Mouse (Mus musculus): ENCODE results near the gene Zdhhc23. TPM values are rescaled to one million over a fixed set of nuclear protein-coding genes. Genes with fewer than 3 reads are reported as not detected.

The Zdhhc23 gene
- polyA plus RNA-seq, 1 experiment, result not detected

GRCm38 (mm10) chr16:44011010-44011409 lies 31.4 kb upstream of the Zdhhc23 start:
- Histone ChIP-seq H3K4me1 (ENCODE audit: control insufficient read depth, insufficient read depth, low read length) (no peaks in the 10 kb centered on the region), H3K4me3 (ENCODE audit: insufficient read depth, low read depth, low read length) (no peak overlapping the region), H3K27ac (ENCODE audit: insufficient read depth, low read depth, low read length) (no peak overlapping the region)
- TF ChIP-seq CTCF (IDR thresholded peaks at IDR 0.05; ENCODE audit: insufficient read depth, low read depth, low read length) (no peak), POLR2A (IDR thresholded peaks at IDR 0.05; ENCODE audit: insufficient read depth, low read depth, low read length) (no peak)
- WGBS, result 69% methylated on average over 5 of the region's 5 CpGs

- TF ChIP-seq CTCF (IDR thresholded peaks at IDR 0.05; ENCODE audit: insufficient read depth, low read depth, low read length), result no peak
- TF ChIP-seq POLR2A (IDR thresholded peaks at IDR 0.05; ENCODE audit: insufficient read depth, low read depth, low read length), result no peak
- WGBS, result 63% methylated on average over 5 of the region's 5 CpGs
These were observed 22.5 kb upstream of the Zdhhc23 start for GRCm38 (mm10) chr16:44002086-44002485.

GRCm38 (mm10) chr16:43999541-43999940 lies 19.9 kb upstream of the Zdhhc23 start:
- WGBS, result 64% methylated on average over 5 of the region's 5 CpGs
- TF ChIP-seq CTCF (IDR thresholded peaks at IDR 0.05; ENCODE audit: insufficient read depth, low read depth, low read length), result no peak
- TF ChIP-seq POLR2A (IDR thresholded peaks at IDR 0.05; ENCODE audit: insufficient read depth, low read depth, low read length), result no peak
- Histone ChIP-seq H3K27ac (ENCODE audit: insufficient read depth, low read depth, low read length) (no peak overlapping the region), H3K4me3 (ENCODE audit: insufficient read depth, low read depth, low read length) (no peak overlapping the region), H3K4me1 (ENCODE audit: control insufficient read depth, insufficient read depth, low read length) (no peaks in the 10 kb centered on the region)

More at GRCm38 (mm10) chr16:44002086-44002485, 22.5 kb upstream of the Zdhhc23 start:
- no peaks in the 10 kb centered on the region for H3K4me1 ChIP-seq (ENCODE audit: control insufficient read depth, insufficient read depth, low read length)
- H3K4me3 ChIP-seq (ENCODE audit: insufficient read depth, low read depth, low read length), result no peak overlapping the region
- H3K27ac ChIP-seq (ENCODE audit: insufficient read depth, low read depth, low read length), result no peak overlapping the region

DNA sequence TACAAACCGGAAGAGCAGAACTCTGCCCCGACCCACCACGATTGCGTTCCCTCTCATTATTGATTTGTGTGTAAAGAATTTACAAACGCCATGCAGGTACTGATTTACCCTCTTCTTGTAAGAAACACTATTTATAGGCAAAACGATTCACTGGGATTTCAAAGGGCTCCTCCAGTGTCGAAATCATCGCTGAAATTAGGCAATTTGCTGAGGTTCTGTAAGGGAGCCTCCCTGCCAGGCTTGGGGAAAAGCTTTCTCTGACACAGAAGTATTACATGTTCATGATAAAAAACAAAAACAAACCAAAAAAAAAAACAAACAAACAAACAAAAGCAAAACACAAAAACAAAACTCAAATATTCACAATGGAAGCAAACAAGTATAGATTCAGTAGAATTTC lies 19.5 kb upstream of the Zdhhc23 start:
- 74% methylated on average over 8 of the region's 8 CpGs for WGBS
- TF ChIP-seq POLR2A (IDR thresholded peaks at IDR 0.05; ENCODE audit: insufficient read depth, low read depth, low read length), result no peak
- H3K27ac ChIP-seq (ENCODE audit: insufficient read depth, low read depth, low read length), result no peak overlapping the region
- H3K4me3 ChIP-seq (ENCODE audit: insufficient read depth, low read depth, low read length), result no peak overlapping the region
- H3K4me1 ChIP-seq (ENCODE audit: control insufficient read depth, insufficient read depth, low read length), result no peaks in the 10 kb centered on the region

GRCm38 (mm10) chr16:43994623-43995022 lies 15.0 kb upstream of the Zdhhc23 start:
- H3K4me3 ChIP-seq (ENCODE audit: insufficient read depth, low read depth, low read length), result no peak overlapping the region
- WGBS, result 80% methylated on average over 3 of the region's 3 CpGs
- TF ChIP-seq CTCF (IDR thresholded peaks at IDR 0.05; ENCODE audit: insufficient read depth, low read depth, low read length) (no peak), POLR2A (IDR thresholded peaks at IDR 0.05; ENCODE audit: insufficient read depth, low read depth, low read length) (no peak)
- no peaks in the 10 kb centered on the region for H3K4me1 ChIP-seq (ENCODE audit: control insufficient read depth, insufficient read depth, low read length)
- H3K27ac ChIP-seq (ENCODE audit: insufficient read depth, low read depth, low read length), result no peak overlapping the region

DNA sequence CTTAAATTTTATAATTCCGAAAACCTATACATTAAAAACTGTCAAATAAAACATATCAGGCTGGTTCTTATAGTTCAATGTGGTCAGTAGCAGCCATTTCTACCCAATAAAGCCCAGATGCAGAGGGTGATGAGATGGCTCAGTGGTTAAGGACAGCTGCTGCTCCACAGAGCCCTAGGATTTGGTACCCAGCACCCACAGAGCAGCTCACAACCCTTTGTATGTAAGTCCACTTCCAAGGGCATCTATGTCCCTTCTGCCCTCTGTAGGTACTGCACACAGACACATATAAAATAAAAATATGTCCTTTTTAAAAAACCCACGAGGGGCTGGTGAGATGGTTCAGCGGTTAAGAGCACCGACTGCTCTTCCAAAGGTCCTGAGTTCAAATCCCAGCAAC lies 6.7 kb upstream of the Zdhhc23 start:
- WGBS, result 92% methylated on average over 4 of the region's 4 CpGs
- Histone ChIP-seq H3K4me3 (ENCODE audit: insufficient read depth, low read depth, low read length) (no peak overlapping the region), H3K4me1 (ENCODE audit: control insufficient read depth, insufficient read depth, low read length) (no peaks in the 10 kb centered on the region), H3K27ac (ENCODE audit: insufficient read depth, low read depth, low read length) (no peak overlapping the region)
- TF ChIP-seq CTCF (IDR thresholded peaks at IDR 0.05; ENCODE audit: insufficient read depth, low read depth, low read length) (no peak), POLR2A (IDR thresholded peaks at IDR 0.05; ENCODE audit: insufficient read depth, low read depth, low read length) (no peak)

DNA sequence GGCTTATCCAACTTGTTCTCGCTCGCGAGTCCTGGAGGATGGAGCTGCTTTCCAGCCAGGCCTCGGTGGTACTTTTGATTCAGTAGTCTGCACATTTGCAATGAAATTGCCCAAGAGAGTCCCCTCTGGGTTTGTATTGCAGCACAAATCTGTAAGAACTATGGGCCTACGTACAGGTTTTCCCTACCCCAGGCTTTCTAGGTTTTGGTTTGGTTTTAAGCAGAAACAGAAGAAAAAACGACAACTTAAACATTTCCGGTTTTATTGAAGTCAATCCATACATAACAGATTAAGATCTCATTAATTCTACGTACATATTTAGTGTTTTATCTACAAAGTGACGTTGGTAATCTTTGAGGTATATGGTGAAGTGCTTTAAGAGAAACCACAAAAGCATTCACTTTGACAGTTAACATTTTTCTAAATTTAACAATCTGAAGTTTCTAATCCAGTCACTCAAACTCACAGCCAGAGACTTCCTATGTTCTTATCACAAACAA lies 569 bp upstream of the Zdhhc23 start:
- TF ChIP-seq POLR2A (IDR thresholded peaks at IDR 0.05; ENCODE audit: insufficient read depth, low read depth, low read length) (no peak), CTCF (IDR thresholded peaks at IDR 0.05; ENCODE audit: insufficient read depth, low read depth, low read length) (no peak)
- H3K27ac ChIP-seq (ENCODE audit: insufficient read depth, low read depth, low read length), result no peak overlapping the region
- 40% methylated on average over 9 of the region's 9 CpGs for WGBS

DNA sequence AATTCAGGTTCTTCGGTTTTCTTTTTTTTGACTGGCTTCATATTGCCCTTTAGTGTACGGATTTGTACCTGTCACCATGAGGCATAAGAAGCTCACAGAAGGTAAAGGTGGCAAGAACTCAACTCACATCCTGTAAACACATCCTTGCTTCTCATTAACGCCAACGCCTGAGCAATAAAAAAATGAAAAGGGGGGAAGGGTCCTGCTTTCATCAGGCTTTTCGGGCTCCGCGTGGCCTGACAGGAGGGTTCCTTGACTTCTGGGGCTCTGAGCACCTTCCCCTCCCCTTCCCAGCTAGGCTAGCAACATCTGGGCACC lies 622 bp downstream of the Zdhhc23 start:
- no peak overlapping the region for H3K27ac ChIP-seq (ENCODE audit: insufficient read depth, low read depth, low read length)
- WGBS, result 32% methylated on average over 7 of the region's 7 CpGs
- H3K4me1 ChIP-seq (ENCODE audit: control insufficient read depth, insufficient read depth, low read length), result peaks cover 9% of the 10 kb centered on the region
- no peak for TF ChIP-seq CTCF (IDR thresholded peaks at IDR 0.05; ENCODE audit: insufficient read depth, low read depth, low read length)
- TF ChIP-seq POLR2A (IDR thresholded peaks at IDR 0.05; ENCODE audit: insufficient read depth, low read depth, low read length), result no peak
- peak overlapping the region; percentile 82 for H3K4me3 ChIP-seq (ENCODE audit: insufficient read depth, low read depth, low read length)

More for the DNA sequence above, 569 bp upstream of the Zdhhc23 start:
- Histone ChIP-seq H3K4me3 (ENCODE audit: insufficient read depth, low read depth, low read length) (peak overlapping the region; percentile 82), H3K4me1 (ENCODE audit: control insufficient read depth, insufficient read depth, low read length) (peaks cover 9% of the 10 kb centered on the region)

- Histone ChIP-seq H3K4me3 (ENCODE audit: insufficient read depth, low read depth, low read length) (no peak overlapping the region), H3K27ac (ENCODE audit: insufficient read depth, low read depth, low read length) (no peak overlapping the region), H3K4me1 (ENCODE audit: control insufficient read depth, insufficient read depth, low read length) (no peaks in the 10 kb centered on the region)
- no peak for TF ChIP-seq POLR2A (IDR thresholded peaks at IDR 0.05; ENCODE audit: insufficient read depth, low read depth, low read length)
- no peak for TF ChIP-seq CTCF (IDR thresholded peaks at IDR 0.05; ENCODE audit: insufficient read depth, low read depth, low read length)
- 76% methylated on average over 22 of the region's 22 CpGs for WGBS
These were observed 5.9 kb downstream of the Zdhhc23 start for GRCm38 (mm10) chr16:43973606-43974220.

DNA sequence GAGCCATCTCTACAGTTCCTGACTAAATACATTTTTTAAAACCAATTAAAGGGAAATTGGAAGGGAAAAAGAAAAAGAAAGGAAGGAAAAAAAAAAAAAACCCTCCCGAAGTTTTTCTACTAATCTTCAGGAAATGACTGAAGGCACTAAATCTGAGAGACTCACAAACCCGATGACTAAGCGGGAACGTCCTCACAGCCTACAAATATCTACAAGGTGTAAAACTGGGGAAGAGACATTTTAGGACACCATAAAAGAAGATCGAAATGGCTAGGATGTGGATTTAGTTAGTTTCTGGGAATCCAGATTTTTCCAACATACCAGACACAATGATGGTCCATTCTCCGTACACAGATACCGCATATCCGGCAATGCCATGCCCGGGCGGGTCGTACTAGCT lies 6.4 kb downstream of the Zdhhc23 start:
- 89% methylated on average over 11 of the region's 11 CpGs for WGBS
- TF ChIP-seq POLR2A (IDR thresholded peaks at IDR 0.05; ENCODE audit: insufficient read depth, low read depth, low read length), result no peak
- TF ChIP-seq CTCF (IDR thresholded peaks at IDR 0.05; ENCODE audit: insufficient read depth, low read depth, low read length), result no peak
- H3K27ac ChIP-seq (ENCODE audit: insufficient read depth, low read depth, low read length), result no peak overlapping the region
- H3K4me1 ChIP-seq (ENCODE audit: control insufficient read depth, insufficient read depth, low read length), result no peaks in the 10 kb centered on the region
- H3K4me3 ChIP-seq (ENCODE audit: insufficient read depth, low read depth, low read length), result no peak overlapping the region
